Comparison of ENCODE assay signal across 17 mouse cellular contexts in genomic region chr8:127539803-127540202, GRCm38 (mm10).
"Had no signal": no experiment of that assay in that cellular context is flagged by ENCODE, and none has a peak within 500 bp of the region (broad histone marks: within the 10 kb centered on the region; RNA-seq: fewer than 3 reads in every experiment).

No protein-coding gene starts in this region.

- H3K9me3 ChIP-seq: hindbrain, embryonic 15.5 days; limb, embryonic 12.5 days; limb, embryonic 15.5 days; liver, embryonic 15.5 days; midbrain, embryonic 12.5 days; midbrain, embryonic 15.5 days; neural tube, embryonic 12.5 days had no signal

- H3K4me3 ChIP-seq: hindbrain, embryonic 15.5 days; limb, embryonic 12.5 days; limb, embryonic 15.5 days; liver, embryonic 15.5 days; midbrain, embryonic 12.5 days; midbrain, embryonic 15.5 days; neural tube, embryonic 12.5 days had no signal

- H3K27ac ChIP-seq: hindbrain, embryonic 15.5 days; limb, embryonic 12.5 days; limb, embryonic 15.5 days; liver, embryonic 15.5 days; midbrain, embryonic 12.5 days; midbrain, embryonic 15.5 days; neural tube, embryonic 12.5 days had no signal

- H3K9ac ChIP-seq: hindbrain, embryonic 15.5 days; limb, embryonic 12.5 days; limb, embryonic 15.5 days; liver, embryonic 15.5 days; lung, embryonic 14.5 days; midbrain, embryonic 12.5 days; midbrain, embryonic 15.5 days; neural tube, embryonic 12.5 days had no signal

- H3K4me2 ChIP-seq: hindbrain, embryonic 15.5 days; limb, embryonic 12.5 days; limb, embryonic 15.5 days; liver, embryonic 15.5 days; lung, embryonic 14.5 days; midbrain, embryonic 12.5 days; midbrain, embryonic 15.5 days; neural tube, embryonic 12.5 days had no signal

- H3K27me3 ChIP-seq: hindbrain, embryonic 15.5 days; limb, embryonic 12.5 days; limb, embryonic 15.5 days; liver, embryonic 15.5 days; midbrain, embryonic 12.5 days; midbrain, embryonic 15.5 days; neural tube, embryonic 12.5 days had no signal

- H3K4me1 ChIP-seq: liver, embryonic 15.5 days had no signal

- DNase-seq: kidney, adult 18-20 months; kidney, postnatal 4 days; left cerebral cortex, postnatal 4 days; lung, embryonic 14.5 days; retina, postnatal 1 day; right cerebral cortex, postnatal 25 days; spleen, adult 18-20 months; thymus, adult 18-20 months; thymus, postnatal 36 days had no signal

- H3K36me3 ChIP-seq: hindbrain, embryonic 15.5 days; limb, embryonic 12.5 days; limb, embryonic 15.5 days; liver, embryonic 15.5 days; midbrain, embryonic 12.5 days; midbrain, embryonic 15.5 days; neural tube, embryonic 12.5 days had no signal

- ATAC-seq: lung, postnatal 0 days; midbrain, embryonic 15.5 days had no signal
